Mouse (Mus musculus): Measurements from ENCODE around the gene Zfp871.
A peak's percentile ranks its signal among the peaks of the same experiment; 100 is the strongest.

Gene Zfp871

GRCm38 (mm10) chr17:32788094-32788559 is at the start of gene Zfp871:
Zfp871 (minus strand) TSS chr17:32788287.
- peak; percentile 76 for DNase-seq

- no peak for DNase-seq
Observed at GRCm38 (mm10) chr17:32830418-32830782, 42.3 kb upstream of the Zfp871 start.

GRCm38 (mm10) chr17:32829540-32830417 is 41.7 kb upstream of the Zfp871 start, which contains the start of gene Zfp799:
Zfp799 (minus strand) TSS chr17:32830261.
- DNase-seq = peak; percentile 68

- DNase-seq = no peak
Observed at GRCm38 (mm10) chr17:32816074-32816784, 28.1 kb upstream of the Zfp871 start.

DNA sequence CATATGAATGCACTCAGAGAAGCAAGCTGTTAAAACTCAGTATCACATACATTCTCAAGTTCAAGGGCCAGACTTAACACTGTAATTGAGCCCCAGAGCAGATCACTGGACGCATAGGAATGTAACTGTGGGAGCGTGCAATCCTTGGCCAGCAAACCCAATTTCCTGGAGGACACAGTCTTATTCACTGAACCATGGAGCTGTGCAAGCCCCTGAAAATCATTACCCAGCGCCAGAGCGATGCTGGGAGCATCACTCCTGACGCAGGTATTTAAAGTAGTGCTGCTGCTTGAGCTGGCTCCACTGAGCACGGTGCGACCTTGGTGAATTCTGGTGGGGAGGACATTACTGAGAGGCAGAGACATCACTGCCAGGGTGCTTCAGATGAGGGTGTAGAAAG is 26.0 kb upstream of the Zfp871 start:
- DNase-seq = no peak

DNA sequence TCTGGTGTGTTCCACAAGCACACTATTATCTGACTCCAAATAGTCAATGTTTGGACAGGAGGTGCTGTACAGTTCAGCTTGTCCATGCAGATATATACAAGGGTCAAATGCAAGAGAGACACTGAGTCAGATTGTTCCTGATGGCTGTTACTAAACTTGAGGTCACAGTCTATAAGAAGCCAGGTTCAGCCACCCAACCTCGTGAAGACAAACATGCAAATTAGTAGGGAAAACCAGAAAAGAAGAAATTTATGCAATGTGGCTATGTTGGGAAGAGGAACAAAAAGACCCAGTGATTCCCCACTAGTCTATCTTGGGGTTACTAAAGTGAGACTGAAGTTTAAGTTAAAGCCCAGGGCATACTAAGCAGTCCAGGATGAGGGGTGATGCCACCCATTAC is 22.6 kb upstream of the Zfp871 start:
- no peak for DNase-seq

DNA sequence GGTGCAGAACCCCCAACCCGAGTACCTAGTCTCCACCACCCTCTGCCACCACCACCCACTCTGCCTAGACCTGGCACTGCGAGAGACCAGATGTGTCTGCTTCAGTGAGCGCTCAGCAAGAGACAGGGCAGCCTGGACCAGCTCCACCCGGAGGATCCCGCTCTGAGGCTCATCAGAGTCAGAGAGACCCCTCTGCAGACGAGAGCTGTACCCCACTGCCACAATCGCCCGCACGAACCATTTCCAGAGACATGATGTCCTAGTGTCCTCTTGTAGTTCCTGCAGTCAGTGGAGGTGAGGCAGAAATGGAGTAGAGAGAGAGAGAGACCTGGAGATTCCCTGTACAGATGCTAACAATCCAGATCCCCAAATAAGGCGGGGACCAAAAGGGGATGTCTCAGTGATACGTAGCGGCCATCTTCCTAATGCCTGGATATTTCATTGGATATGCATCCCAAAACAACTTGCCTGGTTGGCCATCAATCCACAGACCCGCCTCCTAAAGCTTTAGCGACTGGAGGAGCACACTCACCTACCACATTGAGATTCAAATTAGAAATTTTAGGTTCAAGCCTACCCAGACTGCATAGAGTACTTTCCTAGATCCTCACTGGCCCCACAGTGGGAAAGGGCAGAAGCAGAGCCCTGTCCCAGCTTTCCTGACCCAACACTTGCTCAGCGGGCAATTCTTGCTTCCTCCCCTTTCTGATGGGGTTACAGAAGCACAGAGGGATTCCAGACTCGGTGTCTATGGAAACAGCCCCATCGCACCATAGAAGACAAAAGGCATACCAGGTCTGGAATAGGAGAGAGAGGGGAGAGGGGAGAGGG is 21.7 kb upstream of the Zfp871 start, which contains the start of gene Zfp811:
Gene Zfp811, minus strand, starts transcription at position 388 of the 831 bp plus-strand sequence.
- DNase-seq = peak; percentile 47

GRCm38 (mm10) chr17:32808921-32809320 is 20.8 kb upstream of the Zfp871 start:
- no peak for DNase-seq

DNA sequence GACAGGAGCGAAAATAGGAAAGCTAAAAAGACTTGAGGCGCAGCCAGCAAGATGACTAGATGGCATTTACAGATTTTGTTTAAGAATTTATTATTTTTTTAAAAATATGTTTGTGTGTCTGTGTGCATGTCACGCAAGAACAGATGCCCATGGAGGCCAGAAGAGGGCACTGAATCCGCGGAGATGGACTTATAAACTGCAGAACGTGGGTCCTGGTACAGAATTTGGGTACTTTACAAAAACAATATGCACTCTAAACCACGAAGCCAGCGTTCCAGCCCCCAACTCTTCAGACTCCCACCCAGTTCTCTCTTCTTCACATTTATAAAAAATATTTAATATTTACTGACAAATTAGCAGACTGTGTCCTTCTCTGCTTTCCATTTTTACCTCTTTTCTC is 1.2 kb upstream of the Zfp871 start:
- no peak for DNase-seq

DNA sequence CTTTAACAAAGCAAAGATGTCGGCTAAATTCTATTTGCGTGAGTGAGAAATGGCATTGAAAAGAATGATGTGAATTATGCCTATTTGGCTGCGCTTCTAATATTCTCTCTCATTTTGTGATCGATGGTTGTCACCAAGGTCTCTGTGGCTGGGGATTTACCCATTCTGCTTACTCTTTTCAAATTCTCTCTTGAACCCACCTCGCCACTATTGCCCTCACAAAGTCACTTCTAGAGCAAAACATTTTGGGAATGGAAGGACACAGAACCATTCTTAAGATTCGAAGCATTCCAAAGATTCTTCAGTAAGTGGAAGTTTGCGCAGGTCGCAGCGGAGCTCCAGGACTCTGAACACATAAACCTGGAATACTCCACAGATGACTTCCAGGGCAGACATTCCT is 489 bp upstream of the Zfp871 start:
- DNase-seq = no peak

- DNase-seq = no peak
Observed at GRCm38 (mm10) chr17:32787436-32788093, 522 bp downstream of the Zfp871 start.

DNA sequence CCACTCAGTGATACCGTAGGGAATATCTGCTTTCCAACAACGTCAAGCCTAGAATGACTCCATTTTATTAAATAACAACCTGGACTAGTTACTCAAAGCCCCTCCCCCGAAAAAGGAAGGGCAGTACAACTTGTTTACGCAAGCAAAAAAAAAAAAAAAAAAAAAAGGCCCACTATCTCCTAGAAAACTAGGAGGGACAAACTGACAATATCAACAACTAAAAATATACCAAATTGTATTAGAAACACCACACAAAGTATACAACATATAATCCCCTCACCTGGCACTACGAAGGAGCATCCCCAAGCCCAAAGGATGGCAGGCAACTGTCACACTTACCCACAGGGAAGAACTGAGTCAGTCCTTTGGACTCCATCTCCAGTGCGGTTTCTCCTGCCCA is 1.1 kb downstream of the Zfp871 start:
- no peak for DNase-seq

GRCm38 (mm10) chr17:32785656-32786055 is 2.4 kb downstream of the Zfp871 start:
- DNase-seq = no peak

GRCm38 (mm10) chr17:32777564-32777963 is 10.5 kb downstream of the Zfp871 start:
- no peak for DNase-seq

DNA sequence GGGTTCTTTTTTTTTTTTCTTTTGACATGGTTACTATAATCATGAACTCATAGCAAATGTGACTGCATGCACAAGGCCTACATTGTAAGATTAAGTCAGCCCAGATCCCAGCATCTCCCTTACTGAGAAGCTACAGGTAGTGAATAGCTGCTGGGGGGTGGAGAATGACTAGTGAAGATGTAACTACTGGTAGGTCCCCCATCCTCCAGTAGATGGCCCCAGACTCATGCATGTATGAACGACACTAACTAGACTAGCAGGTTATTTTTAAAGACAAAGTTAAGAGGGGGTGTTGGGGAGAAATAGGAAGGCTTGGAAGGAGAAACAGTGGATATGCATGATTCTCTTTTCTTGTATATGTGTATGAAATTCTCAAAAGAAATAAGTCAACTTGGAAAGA is 16.9 kb downstream of the Zfp871 start:
- no peak for DNase-seq

- DNase-seq = no peak
Observed at GRCm38 (mm10) chr17:32766422-32766821, 21.7 kb downstream of the Zfp871 start.

- no peak for DNase-seq
Observed at GRCm38 (mm10) chr17:32757331-32757730, 30.8 kb downstream of the Zfp871 start.

DNA sequence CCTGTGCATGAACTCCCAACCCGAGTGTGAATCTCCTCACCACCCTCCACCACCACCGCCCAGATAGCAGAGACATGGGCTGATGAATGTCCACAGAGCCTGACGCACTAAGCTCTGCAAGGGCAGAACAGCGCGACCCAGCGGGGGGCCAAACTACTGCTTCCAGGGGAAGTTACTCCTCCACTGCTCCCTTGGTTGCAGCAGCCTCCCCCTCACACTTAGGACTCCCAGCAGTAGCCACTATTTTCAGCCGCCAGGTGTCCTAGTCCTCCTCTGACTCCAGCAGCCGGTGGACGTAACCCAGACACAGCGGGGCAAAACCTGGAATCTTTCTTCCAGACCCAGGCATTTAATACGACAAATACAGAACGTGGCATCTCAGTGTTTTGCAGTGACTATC is 34.5 kb downstream of the Zfp871 start:
- DNase-seq = no peak

GRCm38 (mm10) chr17:32752813-32753360 is 35.2 kb downstream of the Zfp871 start:
- no peak for DNase-seq

GRCm38 (mm10) chr17:32750611-32751010 is 37.5 kb downstream of the Zfp871 start:
- no peak for DNase-seq

- no peak for DNase-seq
Observed at GRCm38 (mm10) chr17:32741057-32741456, 47.0 kb downstream of the Zfp871 start.

DNA sequence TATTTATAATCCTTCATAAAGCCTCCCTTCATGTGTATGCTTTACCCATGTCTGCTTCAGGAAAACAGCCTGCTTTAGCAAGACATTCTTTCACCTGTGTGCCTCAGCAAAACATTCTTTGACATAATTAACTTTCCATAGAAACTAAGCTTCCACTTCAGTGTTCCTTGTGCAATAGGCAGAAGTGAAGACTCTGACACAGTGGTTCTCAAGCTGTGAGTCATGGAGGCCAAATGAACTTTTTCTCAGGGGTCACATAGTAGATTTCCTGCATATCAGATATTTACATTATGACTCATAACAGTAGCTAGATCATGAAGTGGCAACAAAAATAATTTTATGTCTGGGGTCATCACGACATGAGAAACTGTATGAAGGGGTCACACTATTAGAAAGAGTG is 49.7 kb downstream of the Zfp871 start:
- no peak for DNase-seq
